Mouse (Mus musculus) adrenal gland, adult 2 months (tissue): ENCODE results near the gene Ipo8. TPM values are rescaled to one million over a fixed set of nuclear protein-coding genes. Genes with fewer than 3 reads are reported as not detected.

Experiments used
- DNase-seq: peaks from one replicate; pipeline ENCODE4 v3.0.0; 2021
- long read RNA-seq: library from polyadenylated mRNA; stranded (forward); transcript quantifications from one replicate; pipeline ENCODE4 v2.0.0, GENCODE M21; 2021
- polyA plus RNA-seq: library from polyadenylated mRNA; depleted of rRNA; stranded (reverse); fragments of >200 nt; gene quantifications from 2 replicates; pipeline ENCODE4 v1.2.3, GENCODE M21; 2012; rRNA removed
- total RNA-seq, 2 experiments: library from RNA; stranded (reverse); gene quantifications; 2 replicates each; pipeline ENCODE4 v1.2.3; 2021

The Ipo8 gene
- 10 to 100 TPM; 42.1 to 46.8 TPM for total RNA-seq
- polyA plus RNA-seq: 7.2 and 8.1 TPM in 2 replicates
- long read RNA-seq, full-length matches to known transcripts: 2 of 5 reads
- long read RNA-seq, partial matches to known transcripts: 3 of 5 reads
- long read RNA-seq, other reads (novel, unspliced or antisense): 0 of 5 reads

- DNase-seq: peak; percentile 93
Measured at GRCm38 (mm10) chr6:148830748-148831727, at the start of gene Ipo8. Gene Ipo8, minus strand, starts transcription at chr6:148831467.

DNA sequence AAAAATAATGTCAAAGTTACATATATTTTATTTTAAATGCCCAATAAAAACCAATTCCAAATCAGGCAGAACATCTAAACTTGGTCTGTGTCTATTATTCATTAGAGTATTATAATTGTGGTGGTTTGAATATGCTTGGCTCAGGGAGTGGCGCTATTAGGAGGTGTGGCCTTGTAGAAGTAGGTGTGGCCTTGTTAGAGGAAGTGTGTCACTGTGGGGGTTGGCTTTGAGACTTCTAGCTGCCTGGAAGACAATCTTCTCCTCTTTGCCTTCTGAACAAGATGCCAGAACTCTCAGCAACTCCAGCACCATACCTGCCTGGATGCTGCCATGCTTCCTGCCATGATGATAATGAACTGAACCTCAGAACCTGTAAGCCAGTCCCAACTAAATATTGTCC lies 42.6 kb upstream of the Ipo8 start:
- no peak for DNase-seq

GRCm38 (mm10) chr6:148845629-148846028 lies 14.4 kb upstream of the Ipo8 start:
- no peak for DNase-seq

- DNase-seq: no peak
Measured at GRCm38 (mm10) chr6:148841760-148842159, 10.5 kb upstream of the Ipo8 start.

GRCm38 (mm10) chr6:148838460-148838859 lies 7.2 kb upstream of the Ipo8 start:
- no peak for DNase-seq

DNA sequence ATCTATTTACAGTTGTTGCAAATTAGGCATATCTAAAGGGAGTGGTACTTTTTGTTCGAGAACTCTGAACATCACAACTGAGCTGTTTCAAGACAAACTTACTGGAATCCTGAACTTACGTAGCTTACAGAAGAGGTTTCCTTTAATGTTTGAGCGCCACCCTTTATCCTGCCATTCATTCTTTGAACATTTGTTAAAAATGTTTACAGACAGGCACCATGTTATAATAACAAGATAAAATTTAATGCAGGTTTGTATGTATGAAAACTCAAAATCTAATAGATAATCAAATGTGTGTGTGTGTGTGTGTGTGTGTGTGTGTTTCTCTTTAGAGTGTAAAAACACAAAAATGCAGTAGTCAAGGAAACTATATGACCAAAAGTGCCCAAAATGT lies 458 bp upstream of the Ipo8 start:
- no peak for DNase-seq

DNA sequence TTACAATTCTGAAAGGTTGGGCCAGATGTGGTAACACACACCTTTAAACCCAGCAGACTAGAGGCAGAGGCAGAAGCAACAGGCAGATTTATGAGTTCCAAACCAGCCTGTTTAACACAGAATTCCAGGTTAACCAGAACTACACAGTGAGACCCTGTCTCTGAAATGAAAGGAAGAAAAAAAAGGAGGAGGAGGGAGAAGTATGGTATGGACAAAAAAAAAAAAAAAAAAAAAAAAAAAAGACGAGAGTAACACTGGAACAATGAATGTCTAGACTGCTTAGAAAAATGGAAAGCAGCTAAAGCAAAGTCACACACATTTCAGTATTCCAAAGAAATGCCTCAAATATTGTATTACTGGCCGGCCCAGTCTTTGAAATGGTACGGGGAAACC lies 916 bp downstream of the Ipo8 start:
- DNase-seq: no peak

DNA sequence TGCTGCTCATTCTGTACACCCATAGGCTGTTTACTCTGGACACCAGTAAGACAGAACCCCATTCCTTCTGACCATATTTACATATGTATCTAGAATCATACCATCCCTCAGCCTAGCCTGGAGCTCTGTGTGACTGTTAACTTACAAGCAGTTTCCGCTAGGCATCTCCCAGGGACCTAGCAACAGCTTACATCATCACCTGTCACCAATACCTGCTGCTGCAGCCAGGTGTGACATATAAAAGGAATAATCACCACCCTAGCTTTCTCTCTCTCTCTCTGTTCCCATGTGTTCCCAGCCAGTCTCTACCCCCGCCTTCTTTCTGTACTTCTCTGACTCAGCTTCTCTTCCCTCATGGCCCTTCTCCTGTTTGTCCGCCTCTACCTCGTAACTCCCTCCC lies 5.1 kb downstream of the Ipo8 start:
- no peak for DNase-seq

- DNase-seq: peak; percentile 35
Measured at GRCm38 (mm10) chr6:148818624-148819343, 12.5 kb downstream of the Ipo8 start.

- DNase-seq: peak; percentile 54
Measured at GRCm38 (mm10) chr6:148816751-148817150, 14.5 kb downstream of the Ipo8 start.

GRCm38 (mm10) chr6:148811117-148811516 lies 20.1 kb downstream of the Ipo8 start:
- no peak for DNase-seq

- DNase-seq: no peak
Measured at GRCm38 (mm10) chr6:148799773-148800172, 31.5 kb downstream of the Ipo8 start.

GRCm38 (mm10) chr6:148795145-148795544 lies 36.1 kb downstream of the Ipo8 start:
- DNase-seq: no peak

- no peak for DNase-seq
Measured at GRCm38 (mm10) chr6:148789010-148789673, 42.1 kb downstream of the Ipo8 start.

DNA sequence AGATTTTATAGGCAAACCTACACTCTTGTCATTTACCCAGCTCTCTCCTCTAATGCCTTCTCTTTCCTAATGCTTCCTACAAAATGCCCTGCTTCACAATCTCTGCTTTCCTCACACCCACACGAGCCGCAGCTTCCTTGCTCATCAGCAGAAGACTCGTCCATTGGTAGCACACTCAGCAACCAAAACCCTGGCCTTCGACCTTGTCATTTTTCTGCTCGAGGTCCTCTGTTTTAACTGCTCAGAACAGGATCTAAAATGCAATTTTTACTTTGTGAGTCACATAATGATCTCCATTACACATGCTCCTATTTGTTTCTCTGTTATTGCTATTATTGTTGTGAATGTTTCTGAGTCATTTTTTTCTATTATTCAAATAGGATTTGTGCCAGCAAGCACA lies 45.1 kb downstream of the Ipo8 start:
- peak; percentile 67 for DNase-seq

DNA sequence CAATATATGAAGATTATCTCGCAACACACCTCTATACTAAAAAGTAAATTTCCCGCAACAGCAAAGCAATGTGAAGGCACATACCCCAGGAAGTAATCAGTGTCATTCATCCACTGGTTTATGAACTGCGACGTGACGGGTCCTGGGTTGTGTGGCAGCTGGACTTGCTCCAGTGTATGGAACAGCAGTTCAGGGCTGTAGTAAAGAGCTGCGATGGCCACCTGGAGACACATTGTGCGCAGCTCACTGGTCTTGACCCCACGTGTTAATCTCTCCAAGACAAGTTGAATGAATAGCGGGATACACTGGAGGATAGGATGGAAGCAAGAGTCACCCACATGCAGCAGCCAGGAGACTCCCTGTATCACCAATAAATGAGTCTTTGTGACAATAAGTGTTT lies 46.8 kb downstream of the Ipo8 start:
- no peak for DNase-seq

GRCm38 (mm10) chr6:148776236-148776635 lies 55.0 kb downstream of the Ipo8 start:
- DNase-seq: peak; percentile 61

GRCm38 (mm10) chr6:148771423-148771822 lies 59.8 kb downstream of the Ipo8 start:
- no peak for DNase-seq

- no peak for DNase-seq
Measured at GRCm38 (mm10) chr6:148768419-148768818, 62.8 kb downstream of the Ipo8 start.

- no peak for DNase-seq
Measured at GRCm38 (mm10) chr6:148767228-148767627, 64.0 kb downstream of the Ipo8 start.

DNA sequence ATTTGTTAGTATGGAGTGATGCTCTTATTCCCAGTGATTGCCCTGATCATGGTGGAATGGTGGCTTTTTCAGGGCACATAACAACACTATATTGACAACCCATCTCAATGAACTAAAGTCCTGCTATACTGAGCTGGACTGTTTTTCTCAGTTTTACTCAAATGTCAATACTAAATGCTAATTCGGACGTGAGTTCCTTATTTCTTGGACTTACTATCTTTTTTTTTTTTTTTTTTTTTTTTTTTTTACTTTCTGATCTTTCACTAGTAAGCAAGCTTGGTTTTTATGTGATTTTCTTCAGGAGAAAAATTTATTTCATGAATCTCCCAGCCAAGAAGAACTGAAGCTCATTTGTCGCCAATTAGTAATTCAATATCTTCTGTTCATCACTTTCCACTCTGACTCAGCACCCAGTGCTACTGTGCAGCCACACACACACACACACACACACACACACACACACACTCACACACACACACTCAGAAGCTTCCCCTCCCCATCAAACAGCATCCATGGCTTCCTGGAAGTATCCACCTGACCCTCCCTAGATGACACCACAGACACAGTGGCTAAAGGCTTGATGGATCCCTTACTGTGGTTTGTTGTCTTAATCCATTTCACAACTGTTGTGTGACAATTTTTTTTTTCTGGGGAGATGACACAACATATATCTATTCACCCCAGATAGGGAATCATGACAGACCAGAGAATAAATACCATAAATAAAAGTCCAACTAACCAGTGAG lies 69.1 kb downstream of the Ipo8 start:
- DNase-seq: no peak

- no peak for DNase-seq
Measured at GRCm38 (mm10) chr6:148761475-148761874, 69.8 kb downstream of the Ipo8 start.
